Mouse (Mus musculus) thymus, adult 2 months (tissue): ENCODE measurements around the gene Syngr2.

ENCODE experiments used
- CTCF ChIP-seq: fragments of 200-500 bp; IDR thresholded peaks from 2 replicates; pipeline ENCODE4 v1.5.1; 2012; ENCODE audit warnings: mild to moderate bottlenecking, control low read depth, low read length, moderate library complexity, borderline replicate concordance; ENCODE audit not compliant: control insufficient read depth, poor library complexity, insufficient read depth; ENCODE audit errors: extremely low read depth
- POLR2A ChIP-seq: fragments of 200-500 bp; IDR thresholded peaks from 2 replicates; pipeline ENCODE4 v1.6.1; 2012; ENCODE audit warnings: mild to moderate bottlenecking, low read length, control low read depth, moderate library complexity; ENCODE audit not compliant: control insufficient read depth, poor library complexity, insufficient read depth; ENCODE audit errors: extremely low read depth

GRCm38 (mm10) chr11:117828149-117828887, 18.9 kb downstream of the Syngr2 start:
- no peak for TF ChIP-seq CTCF
- no peak for TF ChIP-seq POLR2A
